Mouse (Mus musculus): Measurements from ENCODE around the gene Ankrd6.
A peak's percentile ranks its signal among the peaks of the same experiment; 100 is the strongest.

Gene Ankrd6

GRCm38 (mm10) chr4:32787110-32787509 lies 163.5 kb downstream of the Ankrd6 start:
- no peak for DNase-seq (ENCODE audit: low spot score in 2 of 2)

- DNase-seq (ENCODE audit: low spot score in 2 of 2) = no peak
Measured at GRCm38 (mm10) chr4:32779996-32780395, 170.6 kb downstream of the Ankrd6 start.

GRCm38 (mm10) chr4:32770284-32770810 lies 180.3 kb downstream of the Ankrd6 start:
- no peak for DNase-seq (ENCODE audit: low spot score in 2 of 2)

- peak in 1 of 2 experiments; percentile 47 for DNase-seq (ENCODE audit: low spot score in 2 of 2)
Measured at GRCm38 (mm10) chr4:32768046-32768445, 182.6 kb downstream of the Ankrd6 start.

- no peak for DNase-seq (ENCODE audit: low spot score in 2 of 2)
Measured at GRCm38 (mm10) chr4:32767471-32767870, 183.2 kb downstream of the Ankrd6 start.

- no peak for DNase-seq (ENCODE audit: low spot score in 2 of 2)
Measured at GRCm38 (mm10) chr4:32757430-32757829, 193.2 kb downstream of the Ankrd6 start.

Data from spleen, postnatal 4 days (tissue).